Comparison of ENCODE assay signal across 27 mouse cellular contexts in the genomic region with DNA sequence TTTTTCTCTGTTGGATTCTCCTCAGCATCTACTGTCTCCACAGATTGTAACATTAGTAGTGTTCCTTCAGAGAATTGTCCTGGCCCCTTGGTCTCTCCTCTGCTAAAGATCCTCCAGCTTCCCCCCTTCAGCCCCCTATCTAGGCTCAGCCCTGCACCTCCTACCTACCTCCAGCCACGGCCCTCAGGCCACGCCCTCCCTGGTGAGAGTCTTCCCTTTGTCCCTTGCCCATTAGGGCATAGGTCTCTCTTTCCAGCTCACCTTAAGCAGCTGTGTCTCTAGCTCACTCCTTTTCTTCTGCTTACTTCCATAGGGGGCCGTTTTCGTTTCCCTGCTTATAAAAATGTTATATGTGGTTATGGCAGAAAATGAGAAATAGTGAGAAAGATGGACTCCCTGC. TPM values are rescaled to one million over a fixed set of nuclear protein-coding genes. Genes with fewer than 3 reads are reported as not detected.
"Had no signal": no experiment of that assay in that cellular context is flagged by ENCODE, and none has a peak within 500 bp of the region (broad histone marks: within the 10 kb centered on the region; RNA-seq: fewer than 3 reads in every experiment).

No protein-coding gene starts in this region.

- H3K4me2 ChIP-seq: heart, embryonic 12.5 days; hindbrain, embryonic 12.5 days; hindbrain, embryonic 14.5 days; intestine, embryonic 15.5 days; kidney, embryonic 15.5 days; limb, embryonic 12.5 days; liver, embryonic 11.5 days; liver, embryonic 13.5 days; liver, embryonic 15.5 days had no signal

- H3K4me3 ChIP-seq: gastrocnemius, adult 2 months; heart, adult 2 months; heart, embryonic 12.5 days; hindbrain, embryonic 10.5 days; hindbrain, embryonic 12.5 days; intestine, embryonic 15.5 days; kidney, embryonic 15.5 days; layer of hippocampus, adult 2 months; left cerebral cortex, adult 2 months; limb, embryonic 10.5 days; limb, embryonic 12.5 days; liver, embryonic 13.5 days; liver, embryonic 15.5 days had no signal

- H3K27ac ChIP-seq: gastrocnemius, adult 2 months; heart, adult 2 months; hindbrain, embryonic 10.5 days; hindbrain, embryonic 12.5 days; hindbrain, embryonic 14.5 days; intestine, embryonic 15.5 days; kidney, embryonic 15.5 days; kidney, postnatal 0 days; left cerebral cortex, adult 2 months; limb, embryonic 10.5 days; limb, embryonic 12.5 days; liver, embryonic 13.5 days; liver, embryonic 15.5 days had no signal

- H3K9ac ChIP-seq: heart, embryonic 12.5 days; hindbrain, embryonic 12.5 days; hindbrain, embryonic 14.5 days; intestine, embryonic 15.5 days; kidney, embryonic 15.5 days; limb, embryonic 12.5 days; liver, embryonic 13.5 days; liver, embryonic 15.5 days had no signal

- ATAC-seq: hindbrain, embryonic 16.5 days; inflammation-experienced regulatory T-cells, adult 6 months; intestine, embryonic 15.5 days; intestine, postnatal 0 days had no signal

- H3K9me3 ChIP-seq: heart, embryonic 12.5 days; hindbrain, embryonic 10.5 days; hindbrain, embryonic 12.5 days; intestine, embryonic 15.5 days; kidney, embryonic 15.5 days; limb, embryonic 10.5 days; limb, embryonic 12.5 days; liver, embryonic 13.5 days; liver, embryonic 15.5 days had no signal

- H3K27me3 ChIP-seq: heart, embryonic 12.5 days; hindbrain, embryonic 12.5 days; intestine, embryonic 15.5 days; kidney, embryonic 15.5 days; limb, embryonic 12.5 days; liver, embryonic 13.5 days; liver, embryonic 15.5 days had no signal

- H3K36me3 ChIP-seq: intestine, embryonic 15.5 days; liver, embryonic 15.5 days had no signal

- DNase-seq: gastrocnemius, adult 2 months; gastrocnemius, postnatal 10 days; gastrocnemius, postnatal 25 days; heart, adult 2 months; heart, postnatal 10 days; heart, postnatal 4 days; kidney, adult 18-20 months; kidney, postnatal 4 days; liver; liver, embryonic 13.5 days had no signal

RNA-seq across cellular contexts. Expression of gene Ccdc148, which starts 23.1 kb away (rescaled TPM):
- total RNA-seq: gastrocnemius, postnatal 25 days; granulocyte monocyte progenitor cell, adult 5-6 weeks had no signal
